Mouse (Mus musculus): Measurements from ENCODE around the gene Grk6. TPM values are rescaled to one million over a fixed set of nuclear protein-coding genes. Genes with fewer than 3 reads are reported as not detected.

The Grk6 gene
- polyA plus RNA-seq, 1 experiment = 9.5 TPM

DNA sequence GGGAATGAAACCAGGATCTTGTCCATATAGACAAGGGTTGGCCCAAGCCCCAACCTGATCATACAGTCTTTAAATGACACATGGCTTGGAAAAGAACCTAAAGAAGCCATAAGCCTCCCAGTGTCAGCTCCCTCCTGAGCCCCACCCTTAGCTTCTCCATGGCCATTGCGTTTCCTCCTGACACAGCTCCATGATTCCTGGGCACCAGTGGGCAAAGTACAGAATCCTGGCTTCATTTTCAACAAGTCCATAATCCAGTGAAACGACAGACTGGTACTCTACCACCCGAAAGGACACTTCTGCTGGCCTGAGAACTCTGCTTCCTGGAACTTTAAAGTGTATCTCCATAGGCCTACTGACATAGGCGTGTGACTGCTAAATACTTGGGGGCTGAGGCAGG, 37.5 kb upstream of the Grk6 start:
- TF ChIP-seq GATA1 (IDR thresholded peaks at IDR 0.05; ENCODE audit: low read length) (no peak), TAL1 (IDR thresholded peaks at IDR 0.05; ENCODE audit: low read length) (no peak)
- H3K9me3 ChIP-seq (ENCODE audit: control insufficient read depth, low read length) = no peaks in the 10 kb centered on the region
- H3K27me3 ChIP-seq (ENCODE audit: control insufficient read depth) = peaks cover 75% of the 10 kb centered on the region
- H3K36me3 ChIP-seq (ENCODE audit: control insufficient read depth) = no peaks in the 10 kb centered on the region
- no peak overlapping the region for H3K4me3 ChIP-seq (replicated peaks)
- no peaks in the 10 kb centered on the region for H3K4me1 ChIP-seq (ENCODE audit: control insufficient read depth)

DNA sequence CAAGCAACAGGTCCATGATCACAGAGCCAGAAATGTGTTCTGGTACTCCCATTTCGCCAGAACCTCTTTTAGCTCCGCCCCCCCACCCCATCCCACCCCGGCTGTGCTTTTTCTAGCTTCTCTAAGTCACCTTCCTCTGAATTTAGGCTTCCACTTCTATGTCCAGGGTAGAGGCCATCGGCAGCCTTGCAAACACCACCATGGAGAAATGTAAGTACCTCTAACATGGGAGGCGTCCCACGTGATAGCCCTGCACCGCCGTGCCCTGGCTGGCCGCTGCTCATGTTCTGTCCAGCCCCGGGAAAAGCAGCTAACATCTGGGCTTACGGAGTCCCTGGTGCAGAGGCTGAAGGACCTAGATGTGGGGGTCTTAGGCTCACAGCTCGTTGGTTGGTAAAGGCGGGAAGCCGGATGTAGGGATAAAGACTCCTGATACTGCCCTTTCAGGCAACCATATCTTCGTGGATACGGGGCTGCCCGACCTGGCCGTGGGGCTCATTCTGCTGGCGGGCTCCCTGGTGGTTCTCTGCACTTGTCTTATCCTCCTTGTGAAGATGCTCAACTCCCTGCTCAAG, 36.2 kb upstream of the Grk6 start:
- Histone ChIP-seq H3K36me3 (ENCODE audit: control insufficient read depth) (no peaks in the 10 kb centered on the region), H3K4me3 (replicated peaks) (no peak overlapping the region), H3K27me3 (ENCODE audit: control insufficient read depth) (peaks cover 71% of the 10 kb centered on the region), H3K9me3 (ENCODE audit: control insufficient read depth, low read length) (no peaks in the 10 kb centered on the region), H3K4me1 (ENCODE audit: control insufficient read depth) (peaks cover 5% of the 10 kb centered on the region)
- no peak for TF ChIP-seq GATA1 (IDR thresholded peaks at IDR 0.05; ENCODE audit: low read length)
- TF ChIP-seq TAL1 (IDR thresholded peaks at IDR 0.05; ENCODE audit: low read length) = no peak

DNA sequence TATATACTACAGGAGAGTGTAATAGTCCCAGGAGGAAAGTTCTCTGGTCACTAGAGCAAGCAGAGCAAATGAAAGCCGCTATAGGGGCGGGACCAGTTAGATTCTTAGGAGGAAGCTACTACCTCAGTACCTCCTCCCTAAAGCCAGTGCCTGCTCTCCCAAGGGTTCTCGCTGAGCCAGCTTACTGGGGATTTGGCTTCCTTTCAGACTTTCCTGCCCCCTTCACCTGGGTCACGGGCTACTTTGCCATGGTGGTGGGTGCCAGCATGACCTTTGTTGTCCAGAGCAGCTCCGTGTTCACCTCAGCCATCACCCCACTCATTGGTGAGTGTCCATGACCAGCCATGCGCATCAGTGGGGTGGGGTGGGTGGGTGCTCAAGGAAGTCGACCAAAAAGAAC, 33.0 kb upstream of the Grk6 start:
- Histone ChIP-seq H3K4me1 (ENCODE audit: control insufficient read depth) (peaks cover 9% of the 10 kb centered on the region), H3K9me3 (ENCODE audit: control insufficient read depth, low read length) (no peaks in the 10 kb centered on the region; the same call in 1 of the 2 replicates), H3K27me3 (ENCODE audit: control insufficient read depth) (peaks cover 56% of the 10 kb centered on the region), H3K4me3 (replicated peaks) (no peak overlapping the region), H3K36me3 (ENCODE audit: control insufficient read depth) (no peaks in the 10 kb centered on the region)
- TF ChIP-seq GATA1 (IDR thresholded peaks at IDR 0.05; ENCODE audit: low read length) (no peak), TAL1 (IDR thresholded peaks at IDR 0.05; ENCODE audit: low read length) (no peak)

GRCm38 (mm10) chr13:55412643-55413307, 32.1 kb upstream of the Grk6 start:
- H3K4me1 ChIP-seq (ENCODE audit: control insufficient read depth) = peaks cover 9% of the 10 kb centered on the region
- TF ChIP-seq TAL1 (IDR thresholded peaks at IDR 0.05; ENCODE audit: low read length) (no peak), GATA1 (IDR thresholded peaks at IDR 0.05; ENCODE audit: low read length) (no peak)
- H3K4me3 ChIP-seq (replicated peaks) = no peak overlapping the region
- no peaks in the 10 kb centered on the region; the same call in 1 of the 2 replicates for H3K9me3 ChIP-seq (ENCODE audit: control insufficient read depth, low read length)
- no peaks in the 10 kb centered on the region for H3K36me3 ChIP-seq (ENCODE audit: control insufficient read depth)
- H3K27me3 ChIP-seq (ENCODE audit: control insufficient read depth) = peaks cover 55% of the 10 kb centered on the region

DNA sequence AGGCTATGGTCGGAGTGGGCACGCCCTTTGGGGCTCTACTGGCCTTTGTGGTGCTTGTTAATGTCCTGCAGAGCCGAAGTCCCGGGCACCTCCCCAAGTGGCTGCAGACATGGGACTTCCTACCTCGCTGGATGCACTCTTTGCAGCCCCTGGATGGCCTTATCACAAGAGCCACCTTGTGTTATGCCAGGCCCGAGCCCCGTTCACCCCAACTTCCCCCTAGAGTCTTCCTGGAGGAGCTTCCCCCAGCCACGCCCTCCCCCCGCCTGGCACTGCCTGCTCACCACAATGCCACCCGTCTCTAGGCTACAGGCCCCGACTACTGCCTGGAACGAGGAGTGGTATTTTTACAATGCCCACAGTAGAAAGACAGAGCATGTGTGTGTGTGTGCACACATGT, 31.5 kb upstream of the Grk6 start:
- peaks cover 14% of the 10 kb centered on the region for H3K4me1 ChIP-seq (ENCODE audit: control insufficient read depth)
- H3K4me3 ChIP-seq (replicated peaks) = no peak overlapping the region
- H3K9me3 ChIP-seq (ENCODE audit: control insufficient read depth, low read length) = no peaks in the 10 kb centered on the region; the same call in 1 of the 2 replicates
- TF ChIP-seq TAL1 (IDR thresholded peaks at IDR 0.05; ENCODE audit: low read length) = no peak
- TF ChIP-seq GATA1 (IDR thresholded peaks at IDR 0.05; ENCODE audit: low read length) = no peak
- H3K36me3 ChIP-seq (ENCODE audit: control insufficient read depth) = no peaks in the 10 kb centered on the region
- H3K27me3 ChIP-seq (ENCODE audit: control insufficient read depth) = peaks cover 55% of the 10 kb centered on the region

GRCm38 (mm10) chr13:55414743-55415380, 30.0 kb upstream of the Grk6 start, which contains the start of gene Pfn3:
Gene Pfn3, minus strand, starts transcription at chr13:55415232.
- TF ChIP-seq GATA1 (IDR thresholded peaks at IDR 0.05; ENCODE audit: low read length) (no peak), TAL1 (IDR thresholded peaks at IDR 0.05; ENCODE audit: low read length) (no peak)
- H3K36me3 ChIP-seq (ENCODE audit: control insufficient read depth) = no peaks in the 10 kb centered on the region
- H3K9me3 ChIP-seq (ENCODE audit: control insufficient read depth, low read length) = no peaks in the 10 kb centered on the region; the same call in 1 of the 2 replicates
- peaks cover 14% of the 10 kb centered on the region for H3K4me1 ChIP-seq (ENCODE audit: control insufficient read depth)
- no peak within 1 kb of the TSS for H3K4me3 ChIP-seq (replicated peaks)
- H3K27me3 ChIP-seq (ENCODE audit: control insufficient read depth) = peaks cover 62% of the 10 kb centered on the region

DNA sequence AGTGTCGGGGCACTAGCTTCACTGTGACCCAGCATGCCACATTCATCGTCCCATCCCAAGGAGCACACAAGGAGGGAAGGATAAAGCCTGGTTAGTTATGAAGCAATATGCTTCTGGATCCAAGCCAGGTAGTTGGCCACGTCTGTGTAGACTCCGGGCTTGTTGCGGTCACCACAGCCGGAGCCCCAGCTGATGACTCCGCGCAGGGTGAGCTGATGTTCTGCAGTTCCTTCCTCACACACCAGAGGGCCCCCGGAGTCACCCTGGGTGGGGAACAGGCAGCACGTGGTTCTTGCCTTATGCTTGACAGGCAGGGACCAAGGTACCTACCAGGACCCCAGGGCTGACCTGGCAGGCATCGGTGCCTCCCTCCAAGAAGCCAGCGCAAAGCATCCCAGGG, 26.9 kb upstream of the Grk6 start:
- Histone ChIP-seq H3K36me3 (ENCODE audit: control insufficient read depth) (peaks cover 3% of the 10 kb centered on the region; the same call in 1 of the 2 replicates), H3K27me3 (ENCODE audit: control insufficient read depth) (peaks cover 79% of the 10 kb centered on the region), H3K4me1 (ENCODE audit: control insufficient read depth) (peaks cover 13% of the 10 kb centered on the region), H3K9me3 (ENCODE audit: control insufficient read depth, low read length) (no peaks in the 10 kb centered on the region; the same call in 1 of the 2 replicates), H3K4me3 (replicated peaks) (no peak overlapping the region)
- TF ChIP-seq TAL1 (IDR thresholded peaks at IDR 0.05; ENCODE audit: low read length) (no peak), GATA1 (IDR thresholded peaks at IDR 0.05; ENCODE audit: low read length) (no peak)

DNA sequence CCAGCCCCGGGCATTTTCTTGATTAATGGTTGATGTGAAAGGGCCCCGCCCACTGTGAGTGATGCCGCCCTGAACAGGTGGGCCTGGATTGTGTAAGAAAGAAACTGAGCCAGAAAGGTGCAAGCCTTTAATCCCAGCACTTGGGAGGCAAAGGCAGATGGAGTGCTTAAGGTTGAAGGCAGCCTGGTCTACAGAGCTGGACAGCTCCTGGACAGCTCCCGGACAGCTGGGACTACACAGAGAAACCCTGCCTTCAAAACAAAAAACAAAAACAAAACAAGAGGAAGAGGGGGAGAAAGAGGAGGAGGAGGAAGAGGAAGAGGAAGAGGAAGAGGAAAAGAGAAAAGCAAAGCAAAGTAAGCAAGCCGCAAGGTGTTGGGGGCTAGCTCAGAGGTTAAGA, 25.7 kb upstream of the Grk6 start:
- Histone ChIP-seq H3K4me1 (ENCODE audit: control insufficient read depth) (peaks cover 9% of the 10 kb centered on the region), H3K4me3 (replicated peaks) (no peak overlapping the region), H3K27me3 (ENCODE audit: control insufficient read depth) (peaks cover 72% of the 10 kb centered on the region), H3K9me3 (ENCODE audit: control insufficient read depth, low read length) (no peaks in the 10 kb centered on the region; the same call in 1 of the 2 replicates), H3K36me3 (ENCODE audit: control insufficient read depth) (peaks cover 3% of the 10 kb centered on the region; the same call in 1 of the 2 replicates)
- TF ChIP-seq GATA1 (IDR thresholded peaks at IDR 0.05; ENCODE audit: low read length) (no peak), TAL1 (IDR thresholded peaks at IDR 0.05; ENCODE audit: low read length) (no peak)
